Comparison of ENCODE assay signal across 7 mouse cellular contexts in genomic region chr19:47988456-47988855, GRCm38 (mm10). TPM values are rescaled to one million over a fixed set of nuclear protein-coding genes. Genes with fewer than 3 reads are reported as not detected.
DNase-seq lines count a peak whose midpoint lies in the region; ATAC-seq and TF ChIP-seq lines count a peak whose summit lies in the region.

No protein-coding gene starts in this region.

- 0 out of 2 replicates have a peak, but pooled peaks have one; percentile 32 for TF ChIP-seq CTCF in liver, embryonic 14.5 days (IDR thresholded peaks at IDR 0.05; ENCODE audit: low read depth)

- WGBS in liver, embryonic 14.5 days (ENCODE audit: insufficient replicate concordance), result 37% methylated on average over 16 of the region's 16 CpGs
- WGBS in neural tube, embryonic 14.5 days, result 30% methylated on average over 16 of the region's 16 CpGs

- no peak overlapping the region for H3K4me3 ChIP-seq in liver, embryonic 14.5 days (ENCODE audit: insufficient read depth in 1 of 2, low read depth in 2 of 2, low read length in 2 of 2)
- H3K4me3 ChIP-seq in neural tube, embryonic 14.5 days (ENCODE audit: low read depth, low read length), result no peak overlapping the region

- H3K27me3 ChIP-seq in liver, embryonic 14.5 days (ENCODE audit: control insufficient read depth, insufficient read depth, low read length), result no peaks in the 10 kb centered on the region
- H3K27me3 ChIP-seq in neural tube, embryonic 14.5 days (ENCODE audit: control insufficient read depth, insufficient read depth, low read length), result no peaks in the 10 kb centered on the region

- no peak overlapping the region for H3K4me2 ChIP-seq in liver, embryonic 14.5 days (ENCODE audit: low read depth)
- H3K4me2 ChIP-seq in neural tube, embryonic 14.5 days (ENCODE audit: low read depth, low read length), result no peak overlapping the region

- no peaks in the 10 kb centered on the region for H3K4me1 ChIP-seq in liver, embryonic 14.5 days (replicated peaks; ENCODE audit: control insufficient read depth in 2 of 2, insufficient read depth in 2 of 2, low read length in 1 of 2)
- H3K4me1 ChIP-seq in neural tube, embryonic 14.5 days (ENCODE audit: control insufficient read depth, insufficient read depth, low read length), result no peaks in the 10 kb centered on the region

- no peaks in the 10 kb centered on the region for H3K36me3 ChIP-seq in liver, embryonic 14.5 days (replicated peaks; ENCODE audit: control insufficient read depth, insufficient read depth, low read depth)
- no peaks in the 10 kb centered on the region for H3K36me3 ChIP-seq in neural tube, embryonic 14.5 days (ENCODE audit: control insufficient read depth, insufficient read depth, low read length)

- ATAC-seq in liver, embryonic 14.5 days (ENCODE audit: insufficient read depth), result no peak
- ATAC-seq in neural tube, embryonic 14.5 days (ENCODE audit: low read depth), result peak; percentile 70; the same call in 1 of the 2 replicates

- no peaks in the 10 kb centered on the region for H3K9me3 ChIP-seq in liver, embryonic 14.5 days (ENCODE audit: control insufficient read depth, low read length)
- no peaks in the 10 kb centered on the region for H3K9me3 ChIP-seq in neural tube, embryonic 14.5 days (ENCODE audit: control insufficient read depth, low read length)

- TF ChIP-seq EP300 in liver, embryonic 14.5 days (IDR thresholded peaks at IDR 0.05; ENCODE audit: low read depth), result no peak

- no peak overlapping the region for H3K27ac ChIP-seq in liver, embryonic 14.5 days
- no peak overlapping the region for H3K27ac ChIP-seq in neural tube, embryonic 14.5 days (ENCODE audit: low read depth, low read length)

- DNase-seq in liver, embryonic 14.5 days (ENCODE audit: low read depth in 3 of 3, low spot score in 3 of 3), result no peak
- DNase-seq in liver, result no peak
- peak; percentile 5 to 14 for DNase-seq in adrenal gland, postnatal 36 days
- peak; percentile 59 for DNase-seq in forelimb bud, embryonic 11.5 days (ENCODE audit: low read depth, low spot score)
- peak; percentile 23 to 41 for DNase-seq in layer of hippocampus, postnatal 14 days (ENCODE audit: low spot score in 2 of 2)
- DNase-seq in spleen, postnatal 14 days (ENCODE audit: low spot score in 2 of 2), result no peak

- no peak overlapping the region for H3K9ac ChIP-seq in liver, embryonic 14.5 days (replicated peaks)
- H3K9ac ChIP-seq in neural tube, embryonic 14.5 days (replicated peaks; ENCODE audit: low read depth, low read length), result no peak overlapping the region

RNA-seq across cellular contexts. Expression of gene Cfap58, which starts 51.0 kb away (rescaled TPM):
- not detected in 2 replicates for polyA plus RNA-seq in liver, embryonic 14.5 days (2012; rRNA removed)
- not detected in 2 replicates for polyA plus RNA-seq in liver, embryonic 14.5 days (2014; fragmentation: Nextera tagmentation; extraction: Ambion mirVana)
- under 1 TPM in 1 of 2 experiments, not detected in 1; 0.13 TPM for total RNA-seq in adrenal gland, postnatal 36 days (2021)
- under 1 TPM; 0.29 to 0.55 TPM for total RNA-seq in layer of hippocampus, postnatal 14 days (2021)
- 0.53 and 0.64 TPM in 2 replicates for polyA plus RNA-seq in neural tube, embryonic 14.5 days (2014; fragmentation: Nextera tagmentation; extraction: Ambion mirVana)

Comparison
In these comparisons a context has a peak if more than half of its experiments do, and no peak if none do; other contexts are left out.
1. DNase-seq: peak in adrenal gland, postnatal 36 days (2 of 2), forelimb bud, embryonic 11.5 days (single experiment) and layer of hippocampus, postnatal 14 days (2 of 2); none in liver, embryonic 14.5 days (0 of 3), liver (single experiment) and spleen, postnatal 14 days (0 of 2).